Mouse (Mus musculus) stomach, embryonic 16.5 days (tissue): ENCODE measurements around the gene Tmem238l. TPM values are rescaled to one million over a fixed set of nuclear protein-coding genes. Genes with fewer than 3 reads are reported as not detected.

Experiments used
- ATAC-seq: fragments of 200-750 bp; cut with Nextera tagmentation; 2 replicates; pipeline ENCODE4 v1.8.0; 2017; ENCODE audit warnings: moderate number of reproducible peaks, moderate TSS enrichment; ENCODE audit not compliant: insufficient read depth, low FRiP score
- H3K27ac ChIP-seq: fragments of 300-500 bp; sonication (generic); 2 replicates; pipeline ENCODE4 v1.5.1; 2014; ENCODE audit warnings: low read length
- H3K27me3 ChIP-seq: fragments of 300-500 bp; sonication (generic); 2 replicates; pipeline ENCODE4 v1.6.1; 2014; ENCODE audit warnings: low read length, control low read depth, mixed read lengths; ENCODE audit not compliant: control insufficient read depth, insufficient read depth
- H3K36me3 ChIP-seq: fragments of 300-500 bp; sonication (generic); 2 replicates; pipeline ENCODE4 v1.6.1; 2014; ENCODE audit warnings: low read length; ENCODE audit not compliant: control insufficient read depth, insufficient read depth
- H3K4me1 ChIP-seq: fragments of 300-500 bp; sonication (generic); 2 replicates; pipeline ENCODE4 v1.6.1; 2014; ENCODE audit warnings: low read length, control low read depth, mixed read lengths; ENCODE audit not compliant: control insufficient read depth, insufficient read depth
- H3K4me2 ChIP-seq: fragments of 300-500 bp; sonication (generic); 2 replicates; pipeline ENCODE4 v1.6.1; 2014; ENCODE audit warnings: low read depth, low read length, mixed read lengths
- H3K4me3 ChIP-seq: fragments of 300-500 bp; sonication (generic); replicated peaks from 2 replicates; pipeline ENCODE4 v1.5.1; 2014; ENCODE audit warnings: mild to moderate bottlenecking, low read length
- H3K9ac ChIP-seq: fragments of 300-500 bp; sonication (generic); 2 replicates; pipeline ENCODE4 v1.6.1; 2014; ENCODE audit warnings: low read length
- H3K9me3 ChIP-seq: fragments of 300-500 bp; sonication (generic); replicated peaks from 2 replicates; pipeline ENCODE4 v1.6.1; 2016; ENCODE audit warnings: low read length, control low read depth; ENCODE audit not compliant: control insufficient read depth
- WGBS: fragments of 180-500 bp; shearing (Covaris S2); extraction: QIAGEN DNeasy Blood & Tissue Kit; methylation state at CpG from one replicate; pipeline ENCODE4 v1.1.7; 2014; 5-methylcytosine and 5-hydroxymethylcytosine counted together
- polyA plus RNA-seq: library from polyadenylated mRNA; unstranded; fragments of >200 nt; fragmentation: Nextera tagmentation; extraction: Ambion mirVana; gene quantifications from 2 replicates; pipeline ENCODE4 v1.2.1, GENCODE M21; 2015

Tmem238l gene
- polyA plus RNA-seq, 1 experiment from 2014 or later, result 1.0 TPM

DNA sequence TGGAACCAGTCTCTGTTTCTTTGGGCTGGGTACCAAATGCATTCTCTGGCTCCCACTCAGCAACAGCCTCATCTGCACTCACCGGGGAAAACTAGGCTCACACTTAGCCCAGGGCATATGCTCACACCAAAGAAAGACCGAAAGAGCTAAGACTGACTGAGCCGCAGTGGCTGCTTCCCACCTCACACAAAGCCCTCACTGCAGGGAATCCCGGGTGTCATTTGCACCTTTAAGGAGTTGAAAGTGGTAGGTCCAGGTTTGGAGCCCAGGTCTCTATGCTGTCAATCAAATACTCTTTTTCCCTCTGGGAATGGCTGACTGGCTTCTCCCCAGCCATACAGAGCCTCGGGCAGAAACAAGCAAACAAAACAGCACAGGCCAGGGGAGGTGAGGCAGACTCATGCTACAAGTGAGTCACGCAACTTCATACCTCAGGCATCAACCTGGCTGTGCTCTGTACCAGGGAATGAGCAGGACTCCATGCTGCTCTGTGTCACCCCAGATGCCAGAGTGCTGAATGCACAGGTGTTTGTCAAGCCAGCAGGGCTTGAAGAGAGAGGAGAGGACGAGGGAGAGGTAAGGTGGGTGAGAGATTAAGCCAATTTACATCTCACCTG lies 10.2 kb downstream of the Tmem238l start:
- ATAC-seq, result peak; percentile 66; the same call in 1 of the 2 replicates
- Histone ChIP-seq H3K27me3 (no peaks in the 10 kb centered on the region), H3K9me3 (no peaks in the 10 kb centered on the region), H3K4me1 (peaks cover 4% of the 10 kb centered on the region; the same call in 1 of the 2 replicates), H3K4me3 (no peak overlapping the region), H3K27ac (no peak overlapping the region), H3K36me3 (no peaks in the 10 kb centered on the region), H3K4me2 (no peak overlapping the region), H3K9ac (no peak overlapping the region)
- 17% methylated on average over 7 of the region's 7 CpGs for WGBS

DNA sequence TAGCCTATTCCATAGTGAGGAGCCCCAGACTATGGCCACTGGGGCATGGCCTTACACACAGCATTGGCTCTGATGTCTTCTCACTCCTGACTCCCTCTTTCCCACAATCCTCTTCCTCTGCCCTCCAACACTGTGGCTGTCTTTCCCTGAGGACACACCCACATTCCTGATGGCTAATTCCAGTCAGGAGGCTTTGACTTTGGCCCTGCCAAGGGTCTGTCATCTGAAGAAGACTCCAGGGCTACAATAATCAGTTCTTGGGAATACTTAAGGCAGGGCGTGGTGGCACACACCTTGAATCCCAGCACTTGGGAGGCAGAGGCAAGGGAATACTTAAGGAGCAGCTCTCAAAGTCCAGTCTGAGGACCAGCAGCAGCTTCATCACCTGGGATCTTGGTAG lies 12.1 kb downstream of the Tmem238l start:
- no peaks in the 10 kb centered on the region for H3K36me3 ChIP-seq
- no peak for ATAC-seq
- H3K4me2 ChIP-seq, result no peak overlapping the region
- H3K9me3 ChIP-seq, result no peaks in the 10 kb centered on the region
- H3K9ac ChIP-seq, result no peak overlapping the region
- H3K27me3 ChIP-seq, result no peaks in the 10 kb centered on the region
- H3K4me3 ChIP-seq, result no peak overlapping the region
- H3K27ac ChIP-seq, result no peak overlapping the region
- WGBS, result 86% methylated on average over 1 of the region's 1 CpGs
- no peaks in the 10 kb centered on the region for H3K4me1 ChIP-seq

DNA sequence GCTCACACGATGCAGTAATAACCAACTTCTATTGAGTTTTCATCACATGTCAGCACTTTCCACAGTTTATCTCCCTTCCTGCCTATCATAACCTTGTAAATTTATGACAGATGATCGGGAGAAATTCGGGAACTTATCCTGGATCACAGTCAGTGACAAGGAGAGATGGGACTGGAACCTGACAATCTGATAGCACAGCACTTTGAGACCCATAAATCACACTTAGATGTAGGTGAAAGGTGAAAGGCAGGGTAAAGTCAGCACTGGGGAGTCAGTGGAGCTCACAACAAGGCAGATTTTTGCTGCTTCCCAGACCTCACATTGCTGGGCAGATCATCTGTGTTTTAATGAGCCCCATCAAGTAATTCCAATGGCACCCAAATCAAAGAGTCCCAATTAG lies 17.1 kb downstream of the Tmem238l start:
- H3K27me3 ChIP-seq, result no peaks in the 10 kb centered on the region
- no peak overlapping the region for H3K4me2 ChIP-seq
- H3K9ac ChIP-seq, result no peak overlapping the region
- H3K27ac ChIP-seq, result no peak overlapping the region
- H3K36me3 ChIP-seq, result no peaks in the 10 kb centered on the region
- no peaks in the 10 kb centered on the region for H3K4me1 ChIP-seq
- WGBS, result 74% methylated on average over 3 of the region's 3 CpGs
- no peaks in the 10 kb centered on the region; the same call in 1 of the 2 replicates for H3K9me3 ChIP-seq
- no peak overlapping the region for H3K4me3 ChIP-seq
- no peak for ATAC-seq

DNA sequence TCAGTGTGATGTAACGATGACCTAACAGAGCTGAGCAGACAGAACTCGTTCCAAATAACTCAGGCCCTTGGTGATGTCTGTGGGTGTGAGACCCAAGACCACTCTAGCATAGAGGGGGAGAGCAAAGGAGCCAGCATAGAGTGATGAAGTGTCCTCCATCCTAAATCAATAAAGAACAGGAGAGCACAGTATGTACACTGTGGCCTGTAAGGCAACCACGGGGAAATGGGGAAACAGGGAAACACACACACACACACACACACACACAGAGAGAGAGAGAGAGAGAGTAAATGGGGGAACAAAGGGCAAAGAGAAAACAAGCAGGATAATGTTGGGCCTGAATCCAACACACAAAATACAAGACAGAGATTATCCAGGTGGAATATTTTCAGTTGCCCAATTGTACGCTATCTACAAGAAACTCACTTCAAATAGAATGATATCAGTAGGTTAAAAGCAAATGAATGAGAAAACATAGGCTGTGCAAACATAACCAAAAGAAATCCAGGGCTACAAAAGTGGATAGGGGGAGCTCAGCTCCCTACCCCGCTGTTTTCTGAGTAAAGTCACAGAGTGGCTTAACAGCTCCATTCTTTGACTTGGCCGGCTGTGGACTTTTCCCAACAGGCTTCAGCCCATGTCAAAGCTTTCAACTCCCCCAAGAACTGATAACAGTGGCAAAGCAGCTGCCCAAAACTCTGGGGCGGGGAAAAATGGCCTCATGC lies 19.3 kb downstream of the Tmem238l start:
- no peaks in the 10 kb centered on the region for H3K36me3 ChIP-seq
- peak; percentile 81 for ATAC-seq
- no peak overlapping the region for H3K4me3 ChIP-seq
- peak overlapping the region; percentile 25; the same call in 1 of the 2 replicates for H3K27ac ChIP-seq
- WGBS, result 76% methylated on average over 7 of the region's 7 CpGs
- H3K9ac ChIP-seq, result no peak overlapping the region
- H3K4me1 ChIP-seq, result no peaks in the 10 kb centered on the region
- H3K4me2 ChIP-seq, result no peak overlapping the region
- H3K9me3 ChIP-seq, result no peaks in the 10 kb centered on the region; the same call in 1 of the 2 replicates
- H3K27me3 ChIP-seq, result no peaks in the 10 kb centered on the region

DNA sequence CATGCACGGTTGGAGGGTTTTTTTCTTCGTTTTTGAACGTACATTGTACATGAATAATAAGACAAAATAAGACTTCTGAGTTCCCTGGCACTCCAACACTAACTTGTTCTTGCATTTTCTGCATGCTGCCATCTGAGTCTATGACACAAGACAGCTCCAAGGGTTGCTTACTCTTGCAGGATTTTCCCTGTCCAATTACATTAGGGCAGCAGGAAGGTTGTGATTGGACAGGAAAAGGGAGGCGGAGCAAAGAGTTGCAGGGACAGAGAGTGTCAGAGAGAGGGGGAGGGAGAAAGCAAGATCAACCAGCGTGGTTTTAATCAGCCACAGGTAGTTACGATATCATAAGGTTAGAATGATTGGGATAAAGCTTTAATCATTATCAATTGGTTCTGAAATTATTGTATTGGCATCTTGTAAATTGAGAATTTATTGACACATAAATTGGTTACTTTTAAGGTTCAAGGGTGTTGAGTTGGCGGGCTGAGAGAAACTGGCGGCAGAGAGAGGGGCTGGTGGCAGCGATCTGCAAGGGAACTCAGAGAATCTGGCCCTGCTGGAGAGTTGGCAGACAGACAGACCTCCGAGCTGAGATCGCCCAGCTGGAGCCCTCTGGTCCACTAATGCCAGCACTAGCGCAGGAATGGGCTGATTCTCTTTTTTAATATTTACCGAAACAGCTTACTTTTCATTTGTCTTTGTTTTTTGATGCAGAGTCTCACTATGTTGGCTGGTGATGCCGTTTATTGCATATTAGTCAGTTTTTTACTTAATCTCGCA lies 25.1 kb downstream of the Tmem238l start:
- Histone ChIP-seq H3K4me1 (peaks cover 21% of the 10 kb centered on the region), H3K27ac (no peak overlapping the region), H3K9ac (no peak overlapping the region), H3K27me3 (no peaks in the 10 kb centered on the region), H3K9me3 (no peaks in the 10 kb centered on the region), H3K4me3 (no peak overlapping the region), H3K4me2 (no peak overlapping the region), H3K36me3 (no peaks in the 10 kb centered on the region)
- no peak for ATAC-seq
- 67% methylated on average over 15 of the region's 15 CpGs for WGBS

DNA sequence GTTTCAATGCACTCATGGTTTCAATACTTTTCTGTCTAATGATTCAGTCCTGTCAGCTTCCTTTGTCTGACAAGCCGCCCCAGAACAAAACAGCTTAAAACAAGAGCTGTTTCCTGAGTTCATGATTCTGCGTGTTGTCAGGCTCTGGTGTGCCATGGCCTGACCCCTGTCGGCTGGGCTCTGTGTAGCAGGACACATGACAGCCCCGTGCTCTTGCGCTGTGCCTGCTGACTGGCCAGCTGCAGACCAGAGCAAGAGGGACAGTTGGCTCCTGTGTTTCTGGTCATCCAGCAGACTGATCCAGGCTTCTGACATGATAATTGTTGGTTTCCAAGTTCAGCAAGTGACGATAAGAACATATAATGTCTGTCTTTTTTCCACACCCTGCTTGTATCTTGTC lies 26.4 kb downstream of the Tmem238l start:
- Histone ChIP-seq H3K36me3 (no peaks in the 10 kb centered on the region), H3K9me3 (no peaks in the 10 kb centered on the region), H3K9ac (no peak overlapping the region), H3K4me3 (no peak overlapping the region), H3K27me3 (no peaks in the 10 kb centered on the region), H3K4me2 (no peak overlapping the region), H3K4me1 (peaks cover 21% of the 10 kb centered on the region), H3K27ac (peak overlapping the region; percentile 90; the same call in 1 of the 2 replicates)
- WGBS, result 36% methylated on average over 6 of the region's 6 CpGs
- ATAC-seq, result peak; percentile 39; the same call in 1 of the 2 replicates

DNA sequence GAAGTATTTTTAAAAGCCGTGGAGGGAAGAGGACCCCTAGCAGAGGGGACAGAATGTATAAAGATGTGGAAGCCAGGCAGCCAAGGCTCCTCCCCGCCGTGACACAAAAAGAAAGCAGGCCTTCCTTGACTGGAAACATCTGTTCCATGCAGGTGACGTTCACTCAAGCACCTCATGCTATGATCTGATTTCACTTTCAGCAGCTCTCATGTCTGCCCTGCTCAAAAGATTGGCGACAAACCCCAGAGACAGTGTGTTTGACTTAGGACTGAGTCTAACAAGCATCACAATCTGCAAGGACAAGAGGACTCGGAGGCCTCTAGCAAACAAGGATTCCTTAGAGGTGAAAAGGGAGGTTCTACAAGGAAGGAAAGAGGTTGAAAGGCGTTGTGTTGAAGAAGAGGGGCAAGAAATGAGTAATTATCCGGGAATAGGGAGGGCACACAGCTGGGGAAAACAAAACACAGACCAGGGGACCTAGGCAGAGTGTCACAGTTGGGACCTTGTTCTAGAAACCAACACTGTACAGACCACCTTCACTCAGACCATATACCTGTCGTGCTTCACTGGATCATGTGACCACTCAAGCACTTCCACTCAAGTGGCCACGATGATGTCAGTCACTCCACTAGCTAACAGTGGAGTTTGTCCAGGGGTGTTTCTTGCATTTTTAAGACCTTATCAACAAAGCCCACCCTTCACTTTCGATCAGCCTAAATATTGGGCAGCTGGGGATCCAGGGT lies 27.2 kb downstream of the Tmem238l start:
- WGBS, result 43% methylated on average over 11 of the region's 11 CpGs
- Histone ChIP-seq H3K36me3 (no peaks in the 10 kb centered on the region), H3K4me3 (no peak overlapping the region), H3K9ac (no peak overlapping the region), H3K27ac (peak overlapping the region; percentile 90), H3K27me3 (no peaks in the 10 kb centered on the region), H3K4me2 (peak overlapping the region; percentile 53; the same call in 1 of the 2 replicates), H3K9me3 (no peaks in the 10 kb centered on the region), H3K4me1 (peaks cover 21% of the 10 kb centered on the region)
- peak; percentile 35; the same call in 1 of the 2 replicates for ATAC-seq

DNA sequence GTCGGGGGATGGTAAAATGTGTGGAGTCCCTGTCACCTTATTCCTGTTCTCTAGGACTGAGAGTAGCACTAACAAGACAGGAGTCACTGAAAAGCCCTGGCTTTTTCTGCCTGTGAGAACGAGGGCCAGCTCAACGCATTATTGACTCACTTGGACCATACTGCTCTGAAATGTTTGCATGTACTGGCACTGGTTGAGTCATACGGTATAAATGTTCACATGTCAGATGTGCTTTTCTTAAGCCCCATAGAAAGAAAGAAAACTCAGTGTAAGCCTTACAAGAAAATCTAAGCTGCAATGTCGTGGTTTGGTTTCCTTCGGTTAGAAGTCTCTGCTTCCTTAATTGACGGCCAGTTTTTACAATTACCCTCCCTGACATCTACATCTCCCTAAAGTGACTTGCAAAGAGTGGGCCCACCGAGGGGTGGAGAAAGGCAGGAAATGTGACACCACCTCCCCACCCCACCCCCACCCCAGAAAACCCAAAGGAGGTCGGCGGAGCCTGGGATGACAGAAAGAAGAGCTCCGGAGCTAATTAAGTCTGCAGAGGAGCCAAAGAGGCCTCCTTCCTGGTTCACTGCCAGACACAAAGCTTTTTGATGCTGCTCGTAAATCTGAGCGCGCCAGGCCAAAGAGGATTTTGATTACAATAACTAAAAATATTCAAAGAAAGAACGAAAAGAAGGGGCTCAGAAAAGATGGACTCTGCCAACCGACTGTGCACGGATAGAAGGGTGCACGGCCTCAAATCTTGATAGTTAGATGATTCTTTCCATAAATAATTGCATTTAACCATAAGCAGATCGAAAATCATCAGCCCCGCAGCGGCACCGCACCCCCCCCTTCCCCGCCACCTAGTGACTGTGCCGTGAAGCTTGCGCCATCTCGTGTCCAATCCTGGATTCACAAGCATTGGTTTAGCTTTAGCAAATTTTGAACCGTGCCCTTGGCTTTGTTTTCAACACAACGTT lies 28.0 kb downstream of the Tmem238l start:
- Histone ChIP-seq H3K27me3 (no peaks in the 10 kb centered on the region), H3K4me1 (peaks cover 21% of the 10 kb centered on the region), H3K4me3 (peak overlapping the region; percentile 44), H3K9me3 (no peaks in the 10 kb centered on the region), H3K9ac (peak overlapping the region; percentile 59), H3K27ac (peak overlapping the region; percentile 90), H3K36me3 (no peaks in the 10 kb centered on the region), H3K4me2 (peak overlapping the region; percentile 53)
- 4% methylated on average over 28 of the region's 28 CpGs for WGBS
- ATAC-seq, result peak; percentile 68
